Mouse (Mus musculus) MN1 (cell line): ENCODE measurements around the gene Tspan18.

Experiments used
- DNase-seq: peaks from one replicate; pipeline ENCODE4 v3.0.0-alpha.2; 2016; ENCODE audit warnings: low spot score

Tspan18 gene

GRCm38 (mm10) chr2:93218353-93218990 is 115.8 kb downstream of the Tspan18 start:
- peak; percentile 45 for DNase-seq

- peak; percentile 92 for DNase-seq
Observed at GRCm38 (mm10) chr2:93217015-93217414, 117.3 kb downstream of the Tspan18 start.

- no peak for DNase-seq
Observed at GRCm38 (mm10) chr2:93215790-93216189, 118.5 kb downstream of the Tspan18 start.

- DNase-seq, result peak; percentile 71
Observed at GRCm38 (mm10) chr2:93214192-93214591, 120.1 kb downstream of the Tspan18 start.

GRCm38 (mm10) chr2:93212865-93213264 is 121.4 kb downstream of the Tspan18 start:
- DNase-seq, result no peak

- DNase-seq, result no peak
Observed at GRCm38 (mm10) chr2:93212386-93212785, 121.9 kb downstream of the Tspan18 start.

GRCm38 (mm10) chr2:93206126-93206525 is 128.2 kb downstream of the Tspan18 start:
- DNase-seq, result no peak

GRCm38 (mm10) chr2:93204571-93204970 is 129.7 kb downstream of the Tspan18 start:
- no peak for DNase-seq

GRCm38 (mm10) chr2:93203682-93204081 is 130.6 kb downstream of the Tspan18 start:
- DNase-seq, result peak; percentile 85

GRCm38 (mm10) chr2:93202782-93203181 is 131.5 kb downstream of the Tspan18 start:
- DNase-seq, result peak; percentile 77

- no peak for DNase-seq
Observed at GRCm38 (mm10) chr2:93201997-93202396, 132.3 kb downstream of the Tspan18 start.

GRCm38 (mm10) chr2:93200681-93201340 is 133.5 kb downstream of the Tspan18 start:
- DNase-seq, result no peak

GRCm38 (mm10) chr2:93199531-93199974 is 134.8 kb downstream of the Tspan18 start:
- DNase-seq, result peak; percentile 82

GRCm38 (mm10) chr2:93198846-93199245 is 135.5 kb downstream of the Tspan18 start:
- peak; percentile 91 for DNase-seq

GRCm38 (mm10) chr2:93193806-93194205 is 140.5 kb downstream of the Tspan18 start:
- DNase-seq, result no peak

- peak; percentile 88 for DNase-seq
Observed at GRCm38 (mm10) chr2:93192671-93193080, 141.6 kb downstream of the Tspan18 start.

- DNase-seq, result no peak
Observed at GRCm38 (mm10) chr2:93192182-93192560, 142.1 kb downstream of the Tspan18 start.

GRCm38 (mm10) chr2:93191488-93192181 is 142.7 kb downstream of the Tspan18 start:
- peak; percentile 61 for DNase-seq

GRCm38 (mm10) chr2:93190771-93191487 is 143.4 kb downstream of the Tspan18 start:
- no peak for DNase-seq

- peak; percentile 64 for DNase-seq
Observed at GRCm38 (mm10) chr2:93188761-93189458, 145.4 kb downstream of the Tspan18 start.

GRCm38 (mm10) chr2:93188020-93188760 is 146.1 kb downstream of the Tspan18 start:
- DNase-seq, result peak; percentile 49
